Mouse (Mus musculus): ENCODE measurements around the gene Mcm5. TPM values are rescaled to one million over a fixed set of nuclear protein-coding genes. Genes with fewer than 3 reads are reported as not detected.

Mcm5 gene
- polyA plus RNA-seq, 1 experiment from 2014 or later = 212 TPM

- 65% methylated on average over 9 of the region's 9 CpGs for WGBS
- peaks cover 15% of the 10 kb centered on the region for H3K4me1 ChIP-seq
Measured at GRCm38 (mm10) chr8:75081364-75082040, 27.9 kb upstream of the Mcm5 start.

GRCm38 (mm10) chr8:75082181-75082805 lies 27.1 kb upstream of the Mcm5 start:
- no peak for ATAC-seq (ENCODE audit: borderline replicate concordance, extremely low read depth, low FRiP score, low TSS enrichment)
- Histone ChIP-seq H3K27me3 (no peaks in the 10 kb centered on the region), H3K27ac (no peak overlapping the region), H3K9me3 (no peaks in the 10 kb centered on the region), H3K4me1 (peaks cover 15% of the 10 kb centered on the region), H3K36me3 (no peaks in the 10 kb centered on the region), H3K4me3 (no peak overlapping the region), H3K9ac (no peak overlapping the region), H3K4me2 (no peak overlapping the region)
- 63% methylated on average over 6 of the region's 6 CpGs for WGBS

More at GRCm38 (mm10) chr8:75081364-75082040, 27.9 kb upstream of the Mcm5 start:
- Histone ChIP-seq H3K4me3 (no peak overlapping the region), H3K36me3 (no peaks in the 10 kb centered on the region), H3K27me3 (no peaks in the 10 kb centered on the region), H3K9me3 (no peaks in the 10 kb centered on the region), H3K9ac (no peak overlapping the region), H3K27ac (no peak overlapping the region), H3K4me2 (no peak overlapping the region)
- ATAC-seq (ENCODE audit: borderline replicate concordance, extremely low read depth, low FRiP score, low TSS enrichment) = no peak

- Histone ChIP-seq H3K9ac (no peak overlapping the region), H3K4me2 (peak overlapping the region; percentile 55), H3K27me3 (no peaks in the 10 kb centered on the region), H3K27ac (peak overlapping the region; percentile 57), H3K36me3 (no peaks in the 10 kb centered on the region), H3K4me3 (peak overlapping the region; percentile 29), H3K4me1 (peaks cover 19% of the 10 kb centered on the region), H3K9me3 (no peaks in the 10 kb centered on the region)
- ATAC-seq (ENCODE audit: borderline replicate concordance, extremely low read depth, low FRiP score, low TSS enrichment) = peak; percentile 95
- 2% methylated on average over 16 of the region's 17 CpGs for WGBS
Measured at GRCm38 (mm10) chr8:75083846-75084245, 25.5 kb upstream of the Mcm5 start.

GRCm38 (mm10) chr8:75084382-75085064 lies 24.8 kb upstream of the Mcm5 start:
- WGBS = 66% methylated on average over 3 of the region's 3 CpGs
- no peak overlapping the region for H3K9ac ChIP-seq
- peak overlapping the region; percentile 57 for H3K27ac ChIP-seq
- H3K4me1 ChIP-seq = peaks cover 26% of the 10 kb centered on the region
- no peaks in the 10 kb centered on the region for H3K27me3 ChIP-seq
- H3K4me2 ChIP-seq = peak overlapping the region; percentile 55
- H3K9me3 ChIP-seq = no peaks in the 10 kb centered on the region
- no peak for ATAC-seq (ENCODE audit: borderline replicate concordance, extremely low read depth, low FRiP score, low TSS enrichment)
- no peak overlapping the region for H3K4me3 ChIP-seq
- H3K36me3 ChIP-seq = no peaks in the 10 kb centered on the region

GRCm38 (mm10) chr8:75086002-75086401 lies 23.4 kb upstream of the Mcm5 start:
- 74% methylated on average over 2 of the region's 2 CpGs for WGBS
- ATAC-seq (ENCODE audit: borderline replicate concordance, extremely low read depth, low FRiP score, low TSS enrichment) = no peak
- Histone ChIP-seq H3K4me2 (no peak overlapping the region), H3K9ac (no peak overlapping the region), H3K4me1 (peaks cover 34% of the 10 kb centered on the region), H3K4me3 (no peak overlapping the region), H3K27me3 (no peaks in the 10 kb centered on the region), H3K9me3 (no peaks in the 10 kb centered on the region), H3K36me3 (no peaks in the 10 kb centered on the region), H3K27ac (0 out of 2 replicates have a peak overlapping the region, but pooled peaks have one; percentile 2)

GRCm38 (mm10) chr8:75087127-75087526 lies 22.2 kb upstream of the Mcm5 start:
- Histone ChIP-seq H3K27ac (no peak overlapping the region), H3K9ac (no peak overlapping the region), H3K27me3 (no peaks in the 10 kb centered on the region), H3K9me3 (no peaks in the 10 kb centered on the region), H3K4me2 (no peak overlapping the region), H3K4me1 (peaks cover 34% of the 10 kb centered on the region), H3K36me3 (no peaks in the 10 kb centered on the region), H3K4me3 (no peak overlapping the region)
- no peak for ATAC-seq (ENCODE audit: borderline replicate concordance, extremely low read depth, low FRiP score, low TSS enrichment)

- Histone ChIP-seq H3K9me3 (no peaks in the 10 kb centered on the region), H3K36me3 (no peaks in the 10 kb centered on the region), H3K27ac (peak overlapping the region; percentile 91), H3K27me3 (no peaks in the 10 kb centered on the region), H3K4me1 (peaks cover 27% of the 10 kb centered on the region), H3K9ac (no peak overlapping the region), H3K4me2 (peak overlapping the region; percentile 52), H3K4me3 (peak overlapping the region; percentile 13; the same call in 1 of the 2 replicates)
- ATAC-seq (ENCODE audit: borderline replicate concordance, extremely low read depth, low FRiP score, low TSS enrichment) = peak; percentile 60
- 0% methylated on average over 6 of the region's 6 CpGs for WGBS
Measured at GRCm38 (mm10) chr8:75088989-75089881, 20.1 kb upstream of the Mcm5 start.

GRCm38 (mm10) chr8:75090781-75091365 lies 18.5 kb upstream of the Mcm5 start:
- Histone ChIP-seq H3K9me3 (no peaks in the 10 kb centered on the region), H3K4me1 (peaks cover 24% of the 10 kb centered on the region), H3K36me3 (no peaks in the 10 kb centered on the region), H3K4me2 (no peak overlapping the region), H3K27ac (no peak overlapping the region), H3K9ac (no peak overlapping the region), H3K4me3 (no peak overlapping the region), H3K27me3 (no peaks in the 10 kb centered on the region)
- 72% methylated on average over 4 of the region's 4 CpGs for WGBS
- no peak for ATAC-seq (ENCODE audit: borderline replicate concordance, extremely low read depth, low FRiP score, low TSS enrichment)

GRCm38 (mm10) chr8:75093399-75094156 lies 15.8 kb upstream of the Mcm5 start, which contains the start of gene Hmox1:
Gene Hmox1, plus strand, starts transcription at chr8:75093621.
- peak within 1 kb of the TSS; percentile 71 for H3K4me2 ChIP-seq
- peak within 1 kb of the TSS; percentile 55 for H3K9ac ChIP-seq
- H3K4me3 ChIP-seq = peak within 1 kb of the TSS; percentile 53
- under 1% methylated on average over 36 of the region's 36 CpGs for WGBS
- peak; percentile 89 for ATAC-seq (ENCODE audit: borderline replicate concordance, extremely low read depth, low FRiP score, low TSS enrichment)
- no peaks in the 10 kb centered on the region for H3K27me3 ChIP-seq
- peaks cover 22% of the 10 kb centered on the region for H3K4me1 ChIP-seq
- H3K27ac ChIP-seq = peak within 1 kb of the TSS; percentile 42; the same call in 1 of the 2 replicates
- H3K9me3 ChIP-seq = no peaks in the 10 kb centered on the region
- peaks cover 15% of the 10 kb centered on the region for H3K36me3 ChIP-seq

GRCm38 (mm10) chr8:75102956-75103355 lies 6.4 kb upstream of the Mcm5 start:
- Histone ChIP-seq H3K36me3 (peaks cover 18% of the 10 kb centered on the region), H3K4me3 (no peak overlapping the region), H3K4me1 (peaks cover under 1% of the 10 kb centered on the region; the same call in 1 of the 2 replicates), H3K27ac (no peak overlapping the region), H3K4me2 (no peak overlapping the region), H3K27me3 (no peaks in the 10 kb centered on the region), H3K9ac (no peak overlapping the region), H3K9me3 (no peaks in the 10 kb centered on the region)
- ATAC-seq (ENCODE audit: borderline replicate concordance, extremely low read depth, low FRiP score, low TSS enrichment) = 0 out of 2 replicates have a peak, but pooled peaks have one; percentile 8
- 61% methylated on average over 4 of the region's 4 CpGs for WGBS

All from lung, embryonic 15.5 days (tissue).